Mouse (Mus musculus): ENCODE data around the gene Fcgbp.
A peak's percentile ranks its signal among the peaks of the same experiment; 100 is the strongest.
"Not testable (repeated sequence)": the region's sequence is repeated elsewhere in the genome, so short reads cannot be mapped to it uniquely, and the experiment has no call there.

Fcgbp gene

GRCm38 (mm10) chr7:28070531-28071298 lies at the start of gene Fcgbp:
Fcgbp (plus strand) TSS chr7:28071236.
- no peak for DNase-seq (ENCODE audit: low spot score in 2 of 2)

GRCm38 (mm10) chr7:28044524-28044923 lies 26.5 kb upstream of the Fcgbp start:
- DNase-seq (ENCODE audit: low spot score in 2 of 2): no peak

GRCm38 (mm10) chr7:28049476-28050409 lies 21.3 kb upstream of the Fcgbp start, which contains the start of gene Psmc4:
Psmc4 (minus strand) TSS chr7:28050101.
- DNase-seq (ENCODE audit: low spot score in 2 of 2): peak; percentile 98 to 99

- no peak for DNase-seq (ENCODE audit: low spot score in 2 of 2)
Measured at GRCm38 (mm10) chr7:28050584-28050983, 20.5 kb upstream of the Fcgbp start.

- DNase-seq (ENCODE audit: low spot score in 2 of 2): no peak
Measured at GRCm38 (mm10) chr7:28053046-28053930, 17.7 kb upstream of the Fcgbp start.

- no peak for DNase-seq (ENCODE audit: low spot score in 2 of 2)
Measured at GRCm38 (mm10) chr7:28059972-28060371, 11.1 kb upstream of the Fcgbp start.

- no peak for DNase-seq (ENCODE audit: low spot score in 2 of 2)
Measured at GRCm38 (mm10) chr7:28068661-28069060, 2.4 kb upstream of the Fcgbp start.

GRCm38 (mm10) chr7:28069546-28070172 lies 1.4 kb upstream of the Fcgbp start:
- no peak for DNase-seq (ENCODE audit: low spot score in 2 of 2)

GRCm38 (mm10) chr7:28084215-28084614 lies 13.2 kb downstream of the Fcgbp start:
- peak; percentile 20 to 22 for DNase-seq (ENCODE audit: low spot score in 2 of 2)

GRCm38 (mm10) chr7:28086236-28086635 lies 15.2 kb downstream of the Fcgbp start:
- DNase-seq (ENCODE audit: low spot score in 2 of 2): no peak

- DNase-seq (ENCODE audit: low spot score in 2 of 2): no peak
Measured at GRCm38 (mm10) chr7:28093541-28093940, 22.5 kb downstream of the Fcgbp start.

- DNase-seq (ENCODE audit: low spot score in 2 of 2): no peak
Measured at GRCm38 (mm10) chr7:28099101-28099500, 28.1 kb downstream of the Fcgbp start.

GRCm38 (mm10) chr7:28100596-28101590 lies 29.9 kb downstream of the Fcgbp start:
- DNase-seq (ENCODE audit: low spot score in 2 of 2): peak; percentile 13 to 37

- not testable (repeated sequence) for DNase-seq (ENCODE audit: low spot score in 2 of 2)
Measured at GRCm38 (mm10) chr7:28102936-28103335, 31.9 kb downstream of the Fcgbp start.

GRCm38 (mm10) chr7:28104670-28105069 lies 33.6 kb downstream of the Fcgbp start:
- DNase-seq (ENCODE audit: low spot score in 2 of 2): no peak

GRCm38 (mm10) chr7:28106241-28106640 lies 35.2 kb downstream of the Fcgbp start:
- no peak for DNase-seq (ENCODE audit: low spot score in 2 of 2)

GRCm38 (mm10) chr7:28114648-28115047 lies 43.6 kb downstream of the Fcgbp start:
- DNase-seq (ENCODE audit: low spot score in 2 of 2): no peak

GRCm38 (mm10) chr7:28129166-28129565 lies 58.1 kb downstream of the Fcgbp start, which contains the start of gene 9530053A07Rik:
9530053A07Rik (plus strand) TSS chr7:28129466.
- DNase-seq (ENCODE audit: low spot score in 2 of 2): no peak

- peak; percentile 54 to 71 for DNase-seq (ENCODE audit: low spot score in 2 of 2)
Measured at GRCm38 (mm10) chr7:28137613-28138012, 66.6 kb downstream of the Fcgbp start.

- DNase-seq (ENCODE audit: low spot score in 2 of 2): peak; percentile 63 to 68
Measured at GRCm38 (mm10) chr7:28148263-28148662, 77.2 kb downstream of the Fcgbp start.

Data from right cerebral cortex, adult 2 months (tissue).